Mouse (Mus musculus) T-cell, adult 66 days (primary cell): Measurements from ENCODE around the gene Itpr1. TPM values are rescaled to one million over a fixed set of nuclear protein-coding genes. Genes with fewer than 3 reads are reported as not detected.

ENCODE experiments used
- total RNA-seq, 2 experiments: library from RNA; stranded (reverse); gene quantifications; 3 replicates in 1 of 2; 4 replicates in 1 of 2; pipeline ENCODE4 v1.2.4; 2023

Itpr1 gene
- total RNA-seq = 100 to 1,000 TPM; 148 to 159 TPM

GRCm38 (mm10) chr6:108212881-108213295 lies at the start of gene Itpr1:
TSS of gene Itpr1 (plus strand) at chr6:108213096.

GRCm38 (mm10) chr6:108184847-108185684 lies 27.8 kb upstream of the Itpr1 start, which contains the start of gene Sumf1:
TSS of gene Sumf1 (minus strand) at chr6:108185582.

Other genes with a start within 250 kb of the Itpr1 start
- gene Setmar, start 148.1 kb upstream of the Itpr1 start, total RNA-seq = 1 to 10 TPM; 2.9 to 3.9 TPM
- 10 to 100 TPM; 19.8 to 21.5 TPM for gene Sumf1, start 27.5 kb upstream of the Itpr1 start, total RNA-seq